Mouse (Mus musculus) megakaryocyte, adult 5-6 weeks (primary cell): ENCODE data around the gene Syne4. TPM values are rescaled to one million over a fixed set of nuclear protein-coding genes. Genes with fewer than 3 reads are reported as not detected.

ENCODE experiments used
- ATAC-seq: 2 replicates; pipeline ENCODE4 v1.8.0; 2016; ENCODE audit warnings: mild to moderate bottlenecking, inconsistent platforms; ENCODE audit not compliant: poor library complexity, severe bottlenecking
- total RNA-seq, 2 experiments: library from RNA; stranded (forward) in 1 of 2; stranded (reverse) in 1 of 2; fragments of 153-499, 151-499 nt in 1 of 2; fragments of 221-1000, 200-1000 nt in 1 of 2; gene quantifications; 2 replicates each; pipeline versions ENCODE4 v1.2.3 to v1.2.4; 2015 to 2017

The Syne4 gene
- total RNA-seq, 2 experiments from 2014 or later: 0.58 to 1.1 TPM

- no peak for ATAC-seq
Measured at GRCm38 (mm10) chr7:30326427-30326826, 11.8 kb downstream of the Syne4 start.

GRCm38 (mm10) chr7:30327140-30327539 lies 12.5 kb downstream of the Syne4 start:
- ATAC-seq: no peak

- no peak for ATAC-seq
Measured at GRCm38 (mm10) chr7:30328379-30328778, 13.8 kb downstream of the Syne4 start.

- peak; percentile 94 for ATAC-seq
Measured at GRCm38 (mm10) chr7:30331887-30332286, 17.3 kb downstream of the Syne4 start.

- ATAC-seq: no peak
Measured at GRCm38 (mm10) chr7:30332622-30333259, 18.1 kb downstream of the Syne4 start.

GRCm38 (mm10) chr7:30333436-30333835 lies 18.8 kb downstream of the Syne4 start:
- ATAC-seq: no peak

GRCm38 (mm10) chr7:30334563-30334962 lies 20.0 kb downstream of the Syne4 start:
- ATAC-seq: no peak

- ATAC-seq: no peak
Measured at GRCm38 (mm10) chr7:30335688-30336087, 21.1 kb downstream of the Syne4 start.

GRCm38 (mm10) chr7:30336384-30336783 lies 21.8 kb downstream of the Syne4 start:
- peak; percentile 81 for ATAC-seq

GRCm38 (mm10) chr7:30339432-30340109 lies 25.0 kb downstream of the Syne4 start:
- ATAC-seq: no peak

GRCm38 (mm10) chr7:30346635-30347379 lies 32.2 kb downstream of the Syne4 start:
- no peak for ATAC-seq

- peak; percentile 92 for ATAC-seq
Measured at GRCm38 (mm10) chr7:30347828-30348227, 33.2 kb downstream of the Syne4 start.

- ATAC-seq: peak; percentile 67
Measured at GRCm38 (mm10) chr7:30353279-30353822, 38.7 kb downstream of the Syne4 start.

GRCm38 (mm10) chr7:30354059-30354458 lies 39.5 kb downstream of the Syne4 start:
- no peak for ATAC-seq

- no peak for ATAC-seq
Measured at GRCm38 (mm10) chr7:30358378-30359186, 44.0 kb downstream of the Syne4 start.

- ATAC-seq: no peak
Measured at GRCm38 (mm10) chr7:30359276-30359865, 44.8 kb downstream of the Syne4 start.

- no peak for ATAC-seq
Measured at GRCm38 (mm10) chr7:30360028-30360427, 45.4 kb downstream of the Syne4 start.

GRCm38 (mm10) chr7:30362652-30363343 lies 48.2 kb downstream of the Syne4 start, which contains the start of gene Lrfn3:
Gene Lrfn3 (minus strand): TSS chr7:30362772.
- no peak for ATAC-seq

GRCm38 (mm10) chr7:30363344-30363738 lies 48.7 kb downstream of the Syne4 start:
- ATAC-seq: no peak

GRCm38 (mm10) chr7:30367466-30367865 lies 52.9 kb downstream of the Syne4 start:
- ATAC-seq: no peak
